Mouse (Mus musculus): ENCODE data around the gene Mfsd5.

Gene Mfsd5

GRCm38 (mm10) chr15:102282463-102283292, 3.4 kb downstream of the Mfsd5 start:
- DNase-seq: no peak

- no peak for DNase-seq
Observed at GRCm38 (mm10) chr15:102283648-102284047, 4.4 kb downstream of the Mfsd5 start.

GRCm38 (mm10) chr15:102287395-102287794, 8.1 kb downstream of the Mfsd5 start:
- DNase-seq: no peak

- DNase-seq: peak; percentile 96
Observed at GRCm38 (mm10) chr15:102295633-102296367, 16.5 kb downstream of the Mfsd5 start, which contains the start of gene Espl1. Gene Espl1 (plus strand): TSS chr15:102296266.

GRCm38 (mm10) chr15:102296368-102297006, 17.2 kb downstream of the Mfsd5 start:
- no peak for DNase-seq

- DNase-seq: no peak
Observed at GRCm38 (mm10) chr15:102302542-102302941, 23.3 kb downstream of the Mfsd5 start.

GRCm38 (mm10) chr15:102308717-102309116, 29.5 kb downstream of the Mfsd5 start:
- no peak for DNase-seq

- peak; percentile 43 for DNase-seq
Observed at GRCm38 (mm10) chr15:102310074-102310845, 31.0 kb downstream of the Mfsd5 start.

GRCm38 (mm10) chr15:102311489-102311888, 32.2 kb downstream of the Mfsd5 start:
- no peak for DNase-seq

- no peak for DNase-seq
Observed at GRCm38 (mm10) chr15:102315292-102315691, 36.0 kb downstream of the Mfsd5 start.

GRCm38 (mm10) chr15:102316263-102316662, 37.0 kb downstream of the Mfsd5 start:
- peak; percentile 73 for DNase-seq

GRCm38 (mm10) chr15:102324654-102325473, 45.6 kb downstream of the Mfsd5 start:
- peak; percentile 37 for DNase-seq

- peak; percentile 89 for DNase-seq
Observed at GRCm38 (mm10) chr15:102326022-102326576, 46.8 kb downstream of the Mfsd5 start, which contains the start of gene Pfdn5. Gene Pfdn5 (plus strand): TSS chr15:102326116.

GRCm38 (mm10) chr15:102326892-102327291, 47.6 kb downstream of the Mfsd5 start:
- DNase-seq: no peak
